Mouse (Mus musculus) kidney, adult 2 months (tissue): ENCODE measurements at regions not wholly inside any gene's neighbourhood (a gene's known extent, or its start where the extent isn't known, plus 50 kb on each side); places are given as distances from the start of the nearest gene placed in this dataset.

Experiments
- CTCF ChIP-seq: fragments of 200-500 bp; conservative IDR thresholded peaks from 2 replicates; pipeline ENCODE4 v1.5.1; 2011; ENCODE audit warnings: low read depth, mild to moderate bottlenecking, control low read depth, low read length, moderate library complexity, mixed read lengths; ENCODE audit not compliant: insufficient read depth, insufficient read length
- POLR2A ChIP-seq: fragments of 200-500 bp; IDR thresholded peaks from one replicate; pipeline ENCODE4 v1.6.1; 2011; ENCODE audit warnings: low read depth, low read length, control low read depth

- TF ChIP-seq CTCF (no peak), POLR2A (no peak)
Observed at GRCm38 (mm10) chr1:193988970-193989904, 619.1 kb upstream of the Camk1g start.
